Mouse (Mus musculus) heart, embryonic 11.5 days (tissue): ENCODE measurements at regions not wholly inside any gene's neighbourhood (a gene's known extent, or its start where the extent isn't known, plus 50 kb on each side); places are given as distances from the start of the nearest gene placed in this dataset.
"Not testable (repeated sequence)": the region's sequence is repeated elsewhere in the genome, so short reads cannot be mapped to it uniquely, and the experiment has no call there.

ENCODE experiments used
- ATAC-seq: fragments of 200-750 bp; cut with Nextera tagmentation; replicated peaks from 2 replicates; pipeline ENCODE4 v1.8.0; 2017; ENCODE audit warnings: moderate library complexity; ENCODE audit not compliant: insufficient number of reproducible peaks, low FRiP score, low TSS enrichment
- H3K27ac ChIP-seq: fragments of 300-500 bp; sonication (generic); 2 replicates; pipeline ENCODE4 v1.5.1; 2014; ENCODE audit warnings: mild to moderate bottlenecking, low read depth, low read length
- H3K27me3 ChIP-seq: fragments of 300-500 bp; sonication (generic); 2 replicates; pipeline ENCODE4 v1.6.1; 2014; ENCODE audit warnings: mild to moderate bottlenecking, low read length, mixed read lengths; ENCODE audit not compliant: control insufficient read depth, insufficient read depth
- H3K36me3 ChIP-seq: fragments of 300-500 bp; sonication (generic); 2 replicates; pipeline ENCODE4 v1.6.1; 2014; ENCODE audit warnings: mild to moderate bottlenecking, low read length, moderate library complexity, mixed read lengths; ENCODE audit not compliant: control insufficient read depth, insufficient read depth
- H3K4me1 ChIP-seq: fragments of 300-500 bp; sonication (generic); 2 replicates; pipeline ENCODE4 v1.6.1; 2014; ENCODE audit warnings: low read length; ENCODE audit not compliant: control insufficient read depth, insufficient read depth
- H3K4me2 ChIP-seq: fragments of 300-500 bp; sonication (generic); 2 replicates; pipeline ENCODE4 v1.6.1; 2014; ENCODE audit warnings: mild to moderate bottlenecking, moderate library complexity
- H3K4me3 ChIP-seq: fragments of 300-500 bp; sonication (generic); 2 replicates; pipeline ENCODE4 v1.5.1; 2014; ENCODE audit warnings: low read depth, low read length
- H3K9ac ChIP-seq: fragments of 300-500 bp; sonication (generic); 2 replicates; pipeline ENCODE4 v1.6.1; 2014; ENCODE audit warnings: mild to moderate bottlenecking, low read depth, low read length, moderate library complexity
- H3K9me3 ChIP-seq: fragments of 300-500 bp; sonication (generic); replicated peaks from 2 replicates; pipeline ENCODE4 v1.6.1; 2016; ENCODE audit warnings: low read length; ENCODE audit not compliant: control insufficient read depth
- WGBS: fragments of 180-500 bp; shearing (Covaris S2); extraction: QIAGEN DNeasy Blood & Tissue Kit; methylation state at CpG from one replicate; pipeline ENCODE4 v1.1.7; 2014; ENCODE audit not compliant: insufficient replicate concordance; 5-methylcytosine and 5-hydroxymethylcytosine counted together

- WGBS = 73% methylated on average over 2 of the region's 2 CpGs
- no peaks in the 10 kb centered on the region for H3K36me3 ChIP-seq
These were observed 193.8 kb upstream of the Plxna2 start for GRCm38 (mm10) chr1:194424201-194424600.

GRCm38 (mm10) chr1:194412193-194412592 lies 205.8 kb upstream of the Plxna2 start:
- 80% methylated on average over 5 of the region's 5 CpGs for WGBS
- no peaks in the 10 kb centered on the region for H3K36me3 ChIP-seq
- no peak overlapping the region for H3K9ac ChIP-seq
- H3K27me3 ChIP-seq = no peaks in the 10 kb centered on the region
- ATAC-seq = no peak
- H3K27ac ChIP-seq = no peak overlapping the region
- no peak overlapping the region for H3K4me3 ChIP-seq
- H3K4me2 ChIP-seq = no peak overlapping the region
- no peaks in the 10 kb centered on the region for H3K4me1 ChIP-seq
- no peaks in the 10 kb centered on the region for H3K9me3 ChIP-seq

More at GRCm38 (mm10) chr1:194424201-194424600, 193.8 kb upstream of the Plxna2 start:
- no peak overlapping the region for H3K9ac ChIP-seq
- H3K27me3 ChIP-seq = no peaks in the 10 kb centered on the region
- H3K4me2 ChIP-seq = no peak overlapping the region
- no peak overlapping the region for H3K4me3 ChIP-seq
- no peak for ATAC-seq
- H3K9me3 ChIP-seq = no peaks in the 10 kb centered on the region
- peaks cover 7% of the 10 kb centered on the region; the same call in 1 of the 2 replicates for H3K4me1 ChIP-seq
- H3K27ac ChIP-seq = no peak overlapping the region

- H3K9ac ChIP-seq = no peak overlapping the region
- H3K27ac ChIP-seq = no peak overlapping the region
- no peak for ATAC-seq
- 65% methylated on average over 2 of the region's 2 CpGs for WGBS
- no peak overlapping the region for H3K4me3 ChIP-seq
- H3K4me1 ChIP-seq = no peaks in the 10 kb centered on the region
- H3K27me3 ChIP-seq = no peaks in the 10 kb centered on the region
- no peak overlapping the region for H3K4me2 ChIP-seq
- H3K9me3 ChIP-seq = no peaks in the 10 kb centered on the region
- no peaks in the 10 kb centered on the region for H3K36me3 ChIP-seq
These were observed 206.2 kb upstream of the Plxna2 start for GRCm38 (mm10) chr1:194411788-194412187.

- Histone ChIP-seq H3K4me3 (no peak overlapping the region), H3K9ac (no peak overlapping the region), H3K27me3 (no peaks in the 10 kb centered on the region), H3K4me2 (no peak overlapping the region), H3K36me3 (no peaks in the 10 kb centered on the region), H3K9me3 (no peaks in the 10 kb centered on the region), H3K4me1 (no peaks in the 10 kb centered on the region), H3K27ac (no peak overlapping the region)
- ATAC-seq = no peak
These were observed 218.7 kb upstream of the Plxna2 start for GRCm38 (mm10) chr1:194399281-194399680.

GRCm38 (mm10) chr1:194396754-194397460 lies 221.1 kb upstream of the Plxna2 start:
- 67% methylated on average over 4 of the region's 4 CpGs for WGBS
- Histone ChIP-seq H3K9ac (no peak overlapping the region), H3K4me2 (no peak overlapping the region), H3K4me3 (no peak overlapping the region), H3K36me3 (no peaks in the 10 kb centered on the region), H3K27me3 (no peaks in the 10 kb centered on the region), H3K27ac (no peak overlapping the region), H3K9me3 (no peaks in the 10 kb centered on the region), H3K4me1 (no peaks in the 10 kb centered on the region)
- no peak for ATAC-seq

- H3K27ac ChIP-seq = no peak overlapping the region
- no peak overlapping the region for H3K4me3 ChIP-seq
- no peaks in the 10 kb centered on the region for H3K9me3 ChIP-seq
- no peak overlapping the region for H3K4me2 ChIP-seq
- no peaks in the 10 kb centered on the region for H3K36me3 ChIP-seq
- H3K4me1 ChIP-seq = no peaks in the 10 kb centered on the region
- no peak for ATAC-seq
- no peaks in the 10 kb centered on the region for H3K27me3 ChIP-seq
- no peak overlapping the region for H3K9ac ChIP-seq
- 58% methylated on average over 3 of the region's 3 CpGs for WGBS
These were observed 224.3 kb upstream of the Plxna2 start for GRCm38 (mm10) chr1:194393720-194394119.

- H3K9me3 ChIP-seq = no peaks in the 10 kb centered on the region
- H3K27me3 ChIP-seq = no peaks in the 10 kb centered on the region
- H3K27ac ChIP-seq = no peak overlapping the region
- no peak overlapping the region for H3K4me3 ChIP-seq
- ATAC-seq = no peak
- no peaks in the 10 kb centered on the region for H3K36me3 ChIP-seq
- H3K9ac ChIP-seq = no peak overlapping the region
- no peak overlapping the region for H3K4me2 ChIP-seq
- WGBS = 80% methylated on average over 2 of the region's 2 CpGs
- no peaks in the 10 kb centered on the region for H3K4me1 ChIP-seq
These were observed 227.8 kb upstream of the Plxna2 start for GRCm38 (mm10) chr1:194390202-194390601.

GRCm38 (mm10) chr1:194378135-194378534 lies 239.9 kb upstream of the Plxna2 start:
- Histone ChIP-seq H3K4me1 (no peaks in the 10 kb centered on the region), H3K27ac (no peak overlapping the region), H3K9ac (no peak overlapping the region), H3K9me3 (no peaks in the 10 kb centered on the region), H3K4me3 (no peak overlapping the region), H3K27me3 (no peaks in the 10 kb centered on the region), H3K4me2 (no peak overlapping the region), H3K36me3 (no peaks in the 10 kb centered on the region)
- no peak for ATAC-seq
- 73% methylated on average over 1 of the region's 1 CpGs for WGBS

- not testable (repeated sequence) for H3K4me1 ChIP-seq, H3K27ac ChIP-seq, H3K4me2 ChIP-seq, H3K36me3 ChIP-seq, ATAC-seq, H3K4me3 ChIP-seq, H3K9me3 ChIP-seq, H3K9ac ChIP-seq, H3K27me3 ChIP-seq
- WGBS = 90% methylated on average over 4 of the region's 4 CpGs
These were observed 244.5 kb upstream of the Plxna2 start for GRCm38 (mm10) chr1:194373511-194373910.
